Comparison of ENCODE assay signal across 16 mouse cellular contexts in the genomic region with DNA sequence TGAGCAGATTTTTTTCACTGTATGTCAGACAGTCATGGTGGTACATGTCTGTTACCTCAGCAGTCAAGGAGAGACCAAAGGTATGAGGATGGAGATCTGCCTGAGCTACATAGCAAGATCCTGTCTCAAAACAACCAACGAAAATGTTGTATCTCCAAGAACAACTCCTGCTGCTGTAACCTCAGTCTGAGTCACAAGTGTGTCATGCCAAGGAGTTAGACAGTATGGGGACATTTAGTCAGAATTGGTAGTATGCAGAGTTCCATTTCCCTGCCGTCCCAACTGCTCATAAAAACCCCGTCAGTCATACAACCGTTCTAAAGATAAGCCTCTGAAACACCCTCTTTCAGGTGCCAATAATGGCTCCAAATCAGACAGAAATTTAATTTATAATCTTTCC.
"Had no signal": no experiment of that assay in that cellular context is flagged by ENCODE, and none has a peak within 500 bp of the region (broad histone marks: within the 10 kb centered on the region; RNA-seq: fewer than 3 reads in every experiment).

No protein-coding gene starts in this region.

- DNase-seq: retina, postnatal 1 day; right cerebral cortex, adult 18-20 months; right cerebral cortex, postnatal 14 days; right cerebral cortex, postnatal 25 days; right cerebral cortex, postnatal 4 days; spleen, adult 18-20 months; thymus, adult 18-20 months; thymus, adult 2 months; thymus, postnatal 14 days; thymus, postnatal 25 days; thymus, postnatal 36 days; thymus, postnatal 4 days had no signal

- H3K4me2 ChIP-seq: neural tube, embryonic 13.5 days; neural tube, embryonic 15.5 days; stomach, embryonic 15.5 days had no signal

- H3K36me3 ChIP-seq: neural tube, embryonic 13.5 days; neural tube, embryonic 15.5 days; stomach, embryonic 15.5 days had no signal

- H3K9me3 ChIP-seq: neural tube, embryonic 15.5 days; stomach, embryonic 15.5 days had no signal

- H3K27ac ChIP-seq: neural tube, embryonic 13.5 days; neural tube, embryonic 15.5 days; stomach, embryonic 15.5 days; stomach, postnatal 0 days had no signal

- H3K4me1 ChIP-seq: neural tube, embryonic 13.5 days; neural tube, embryonic 15.5 days; stomach, embryonic 15.5 days had no signal

- H3K4me3 ChIP-seq: neural tube, embryonic 13.5 days; neural tube, embryonic 15.5 days; stomach, embryonic 15.5 days had no signal

- H3K9ac ChIP-seq: neural tube, embryonic 13.5 days; neural tube, embryonic 15.5 days; stomach, embryonic 15.5 days had no signal

- H3K27me3 ChIP-seq: neural tube, embryonic 13.5 days; neural tube, embryonic 15.5 days; stomach, embryonic 15.5 days had no signal
